Mouse (Mus musculus) testis, adult 2 months (tissue): ENCODE data around the gene Tmem204. TPM values are rescaled to one million over a fixed set of nuclear protein-coding genes. Genes with fewer than 3 reads are reported as not detected.

Experiments used
- H3K27ac ChIP-seq: fragments of 200-500 bp; 2 replicates; pipeline ENCODE4 v1.5.1; 2012; ENCODE audit warnings: low read depth, low read length; ENCODE audit not compliant: control insufficient read depth, insufficient read depth
- H3K27me3 ChIP-seq: fragments of 200-500 bp; 2 replicates; pipeline ENCODE4 v1.6.1; 2012; ENCODE audit warnings: mild to moderate bottlenecking, low read length, moderate library complexity; ENCODE audit not compliant: control insufficient read depth, insufficient read depth
- H3K36me3 ChIP-seq: fragments of 200-500 bp; 2 replicates; pipeline ENCODE4 v1.6.1; 2012; ENCODE audit warnings: mild to moderate bottlenecking, low read length; ENCODE audit not compliant: control insufficient read depth, insufficient read depth
- H3K4me1 ChIP-seq: fragments of 200-500 bp; 2 replicates; pipeline ENCODE4 v1.6.1; 2012; ENCODE audit warnings: low read length; ENCODE audit not compliant: control insufficient read depth, insufficient read depth
- H3K4me3 ChIP-seq: fragments of 200-500 bp; 2 replicates; pipeline ENCODE4 v1.5.1; 2012; ENCODE audit warnings: low read depth, mild to moderate bottlenecking, low read length, moderate library complexity, mixed read lengths; ENCODE audit not compliant: control insufficient read depth
- CTCF ChIP-seq: fragments of 200-500 bp; IDR thresholded peaks from 2 replicates; pipeline ENCODE4 v1.5.1; 2012; ENCODE audit warnings: low read depth, mild to moderate bottlenecking, inconsistent platforms, low read length, moderate library complexity; ENCODE audit not compliant: control insufficient read depth, insufficient read depth, insufficient replicate concordance
- POLR2A ChIP-seq: fragments of 200-500 bp; IDR thresholded peaks from 2 replicates; pipeline ENCODE4 v1.6.1; 2012; ENCODE audit warnings: low read depth, mild to moderate bottlenecking, inconsistent platforms, low read length, moderate library complexity; ENCODE audit not compliant: control insufficient read depth
- polyA plus RNA-seq: library from polyadenylated mRNA; depleted of rRNA; stranded (reverse); fragments of >200 nt; gene quantifications from 2 replicates; pipeline ENCODE4 v1.2.3, GENCODE M21; 2012

Gene Tmem204
- polyA plus RNA-seq, 1 experiment, result 5.2 TPM

DNA sequence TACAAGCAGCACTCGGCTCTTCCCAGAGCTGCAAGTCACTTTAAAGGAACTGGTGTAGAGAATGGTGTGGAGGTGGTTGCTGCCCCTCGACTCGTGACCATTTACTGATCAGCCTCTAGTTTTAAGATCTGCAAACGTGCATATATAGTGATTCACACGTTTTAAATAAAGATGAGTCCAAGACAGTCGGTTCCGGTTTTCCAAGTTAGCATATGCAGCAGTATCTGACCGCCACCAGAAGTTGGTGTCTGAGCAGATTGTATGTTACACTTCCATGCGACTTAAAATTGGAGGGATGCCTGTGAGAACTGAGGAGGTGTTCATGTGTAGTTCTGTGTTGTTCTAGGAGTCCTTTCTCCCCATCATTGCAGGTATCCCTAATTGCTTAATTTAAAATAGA lies 30.1 kb downstream of the Tmem204 start:
- no peak overlapping the region for H3K4me3 ChIP-seq
- no peak for TF ChIP-seq CTCF
- TF ChIP-seq POLR2A, result no peak
- H3K27ac ChIP-seq, result no peak overlapping the region
- H3K4me1 ChIP-seq, result no peaks in the 10 kb centered on the region
- H3K27me3 ChIP-seq, result no peaks in the 10 kb centered on the region
- H3K36me3 ChIP-seq, result peaks cover 4% of the 10 kb centered on the region

- Histone ChIP-seq H3K4me3 (no peak overlapping the region), H3K27me3 (no peaks in the 10 kb centered on the region), H3K27ac (0 out of 2 replicates have a peak overlapping the region, but pooled peaks have one; percentile 44), H3K4me1 (no peaks in the 10 kb centered on the region), H3K36me3 (peaks cover 4% of the 10 kb centered on the region)
- no peak for TF ChIP-seq POLR2A
- TF ChIP-seq CTCF, result no peak
Observed at GRCm38 (mm10) chr17:25047143-25047542, 36.2 kb downstream of the Tmem204 start.

GRCm38 (mm10) chr17:25045281-25045680 lies 38.1 kb downstream of the Tmem204 start:
- no peak overlapping the region for H3K27ac ChIP-seq
- H3K4me1 ChIP-seq, result no peaks in the 10 kb centered on the region
- H3K36me3 ChIP-seq, result peaks cover 2% of the 10 kb centered on the region
- no peaks in the 10 kb centered on the region for H3K27me3 ChIP-seq
- H3K4me3 ChIP-seq, result no peak overlapping the region
- TF ChIP-seq POLR2A (no peak), CTCF (no peak)

- peaks cover 2% of the 10 kb centered on the region for H3K36me3 ChIP-seq
- no peaks in the 10 kb centered on the region for H3K4me1 ChIP-seq
- H3K27ac ChIP-seq, result no peak overlapping the region
- no peak for TF ChIP-seq POLR2A
- TF ChIP-seq CTCF, result no peak
- H3K27me3 ChIP-seq, result no peaks in the 10 kb centered on the region
- H3K4me3 ChIP-seq, result no peak overlapping the region
Observed at GRCm38 (mm10) chr17:25044879-25045278, 38.5 kb downstream of the Tmem204 start.

DNA sequence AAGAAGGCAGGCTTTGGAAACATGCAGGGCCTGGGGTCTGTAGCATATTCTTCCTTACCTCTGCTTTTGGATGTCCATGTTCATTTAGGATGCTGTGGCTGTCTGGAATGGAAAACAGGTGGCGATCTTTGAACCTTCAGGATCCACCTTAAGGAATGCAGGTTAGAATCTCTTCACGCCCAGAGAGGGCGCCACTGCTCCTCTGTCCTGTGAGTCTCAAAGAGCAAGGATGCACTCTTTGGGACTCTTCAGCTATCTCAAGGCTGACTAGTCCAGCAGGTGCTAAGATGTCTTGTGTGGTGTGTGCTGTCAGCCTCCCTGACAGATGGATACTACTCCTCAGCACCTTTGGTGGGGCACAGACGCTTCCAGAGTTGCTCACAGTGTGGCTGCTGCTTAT lies 47.2 kb downstream of the Tmem204 start:
- no peaks in the 10 kb centered on the region for H3K27me3 ChIP-seq
- TF ChIP-seq POLR2A, result no peak
- TF ChIP-seq CTCF, result no peak
- no peaks in the 10 kb centered on the region; the same call in 1 of the 2 replicates for H3K4me1 ChIP-seq
- H3K27ac ChIP-seq, result no peak overlapping the region
- H3K36me3 ChIP-seq, result peaks cover 9% of the 10 kb centered on the region
- H3K4me3 ChIP-seq, result no peak overlapping the region

GRCm38 (mm10) chr17:25016292-25017132 lies 66.9 kb downstream of the Tmem204 start:
- no peaks in the 10 kb centered on the region for H3K27me3 ChIP-seq
- H3K36me3 ChIP-seq, result peaks cover 2% of the 10 kb centered on the region
- H3K4me1 ChIP-seq, result no peaks in the 10 kb centered on the region; the same call in 1 of the 2 replicates
- TF ChIP-seq POLR2A, result peak; percentile 74
- TF ChIP-seq CTCF, result no peak
- peak overlapping the region; percentile 96 for H3K4me3 ChIP-seq
- H3K27ac ChIP-seq, result peak overlapping the region; percentile 93

- TF ChIP-seq CTCF, result no peak
- TF ChIP-seq POLR2A, result no peak
- Histone ChIP-seq H3K36me3 (peaks cover 2% of the 10 kb centered on the region), H3K27ac (peak within 1 kb of the TSS; percentile 93), H3K27me3 (no peaks in the 10 kb centered on the region), H3K4me3 (peak within 1 kb of the TSS; percentile 96), H3K4me1 (no peaks in the 10 kb centered on the region; the same call in 1 of the 2 replicates)
Observed at GRCm38 (mm10) chr17:25015655-25016291, 67.6 kb downstream of the Tmem204 start, which contains the start of the genes Cramp1l and Ift140. TSS of gene Cramp1l (minus strand) at chr17:25015788. TSS of gene Ift140 (plus strand) at chr17:25016085.
